Mouse (Mus musculus): Measurements from ENCODE around the gene Mbd4.
"Not testable (repeated sequence)": the region's sequence is repeated elsewhere in the genome, so short reads cannot be mapped to it uniquely, and the experiment has no call there.

Mbd4 gene

DNA sequence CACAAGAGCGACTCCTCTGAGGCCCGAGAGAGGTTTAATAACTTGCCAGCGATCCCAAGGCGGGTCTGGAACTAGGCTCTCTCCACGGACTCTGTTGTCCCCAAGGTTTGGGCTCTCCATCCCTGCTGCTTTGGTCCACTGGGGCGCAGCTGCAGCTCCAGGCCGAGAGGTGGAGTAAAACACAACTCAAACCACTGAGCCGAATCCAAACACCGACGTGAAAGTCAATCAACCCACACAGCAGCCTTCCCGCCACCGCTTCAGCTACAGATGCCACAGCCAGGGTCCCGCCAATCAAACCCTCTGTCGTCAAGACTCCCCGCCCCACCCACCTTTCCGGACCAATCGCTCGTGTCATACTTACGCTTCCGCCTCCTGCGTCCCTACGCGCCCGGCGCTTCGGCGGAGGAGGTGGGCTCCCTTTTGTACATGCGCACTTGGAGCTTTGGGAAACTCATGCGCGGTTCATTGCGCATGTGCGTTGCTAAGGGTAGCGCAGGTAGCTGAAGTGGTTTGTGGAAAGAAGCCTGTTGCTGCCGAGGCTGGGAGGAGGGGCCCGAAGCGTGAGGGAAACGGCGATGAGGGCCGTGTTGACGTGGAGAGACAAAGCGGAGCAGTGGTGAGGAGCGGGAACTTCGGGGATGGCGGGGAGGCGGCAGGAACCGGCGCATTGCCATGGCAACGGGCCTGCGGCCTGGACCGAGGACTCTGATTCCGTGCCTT is at the start of gene Mbd4, which contains the start of gene Ift122:
TSS of gene Mbd4 (minus strand) at position 281 of the 723 bp plus-strand sequence.
TSS of gene Ift122 (plus strand) at position 380 of the 723 bp plus-strand sequence.
- peak; percentile 97 to 99 for DNase-seq

DNA sequence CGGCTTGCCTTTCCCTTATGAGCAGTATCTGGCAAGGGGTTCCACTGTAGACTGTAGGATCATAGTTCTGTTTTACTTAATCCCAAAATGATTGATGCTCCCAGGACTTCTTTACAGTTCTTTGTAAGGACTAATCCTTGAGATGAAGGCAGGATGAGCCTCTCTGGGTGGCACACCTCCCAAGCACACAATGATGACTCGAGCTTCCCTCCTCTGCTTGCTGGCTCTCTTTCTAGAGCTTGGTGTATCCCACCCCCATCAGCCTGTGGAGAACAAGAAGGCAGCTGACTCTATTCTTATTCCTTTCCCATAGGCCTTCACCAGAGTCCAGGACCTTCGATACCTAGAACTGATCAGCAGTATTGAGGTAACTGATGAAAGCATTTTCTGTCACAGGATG is 49.4 kb upstream of the Mbd4 start:
- DNase-seq: no peak

DNA sequence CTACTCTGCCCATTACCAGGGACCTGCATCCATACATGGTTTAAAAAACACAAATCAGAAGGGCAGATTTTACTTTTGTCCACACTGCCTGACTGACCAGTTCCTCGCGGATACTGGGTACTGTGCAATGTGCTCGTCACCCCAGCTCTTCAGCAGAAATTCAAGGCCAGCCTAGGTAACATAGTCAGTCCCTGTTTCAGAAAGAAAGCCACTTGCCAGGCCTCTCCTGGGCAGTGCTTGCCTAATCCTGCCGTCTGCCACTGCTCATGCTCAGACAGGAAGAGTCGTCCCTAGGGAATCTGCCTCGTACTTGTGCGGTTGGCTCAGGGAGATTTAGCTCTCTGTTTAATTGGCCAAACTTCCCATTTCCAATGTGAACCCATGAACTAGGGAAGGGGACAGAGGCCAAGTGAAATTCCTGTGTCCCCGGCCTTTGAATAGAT is 48.3 kb upstream of the Mbd4 start:
- no peak for DNase-seq

DNA sequence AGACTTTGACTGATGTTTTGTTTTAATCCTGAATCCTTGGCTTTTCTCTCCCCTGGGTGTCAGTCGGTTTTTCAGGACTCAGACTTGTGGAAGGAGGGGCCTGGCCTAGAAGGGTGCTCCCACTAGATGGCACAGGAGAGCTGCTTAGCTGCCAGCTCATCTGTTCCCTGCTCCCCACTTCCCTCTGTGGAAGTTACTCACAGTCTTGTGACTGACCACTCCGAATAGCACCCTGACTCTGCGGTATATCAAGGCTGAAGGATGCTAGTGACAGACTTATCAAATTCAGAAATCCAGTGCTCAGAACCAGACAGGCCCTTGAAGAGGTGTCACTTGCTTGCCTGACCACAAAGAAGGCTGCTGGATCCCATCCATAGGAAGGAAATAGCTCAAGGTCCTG is 47.9 kb upstream of the Mbd4 start:
- DNase-seq: peak; percentile 65 to 70

DNA sequence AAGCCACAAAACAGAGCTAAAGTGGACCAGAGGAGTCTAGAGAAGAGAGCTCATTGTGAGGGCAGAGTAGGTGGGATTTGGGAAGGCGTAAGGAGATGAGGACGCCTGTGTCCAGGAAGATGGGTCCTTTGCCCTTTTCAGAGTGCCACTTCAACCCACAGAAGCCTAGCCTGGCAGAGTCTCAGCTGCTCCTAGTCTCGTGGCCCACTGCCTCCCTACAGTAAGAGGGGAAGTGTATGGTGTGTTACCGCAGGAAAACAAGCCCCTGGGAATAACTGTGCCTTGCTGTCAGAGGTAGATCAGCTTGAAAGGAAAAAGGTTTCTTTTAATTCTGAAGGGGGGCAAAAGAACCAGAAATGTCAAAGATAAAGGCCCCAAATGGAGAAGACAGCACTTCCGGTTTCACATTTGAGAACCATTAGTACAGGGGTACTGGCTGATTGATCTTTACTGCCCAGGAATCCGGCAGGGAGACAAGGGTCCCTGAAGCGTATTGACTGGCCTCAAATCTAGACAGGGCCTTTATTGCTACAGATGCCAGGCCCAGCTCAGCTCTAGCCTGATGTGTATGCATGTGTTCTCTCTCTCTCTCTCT is 44.9 kb upstream of the Mbd4 start:
- DNase-seq: no peak

DNA sequence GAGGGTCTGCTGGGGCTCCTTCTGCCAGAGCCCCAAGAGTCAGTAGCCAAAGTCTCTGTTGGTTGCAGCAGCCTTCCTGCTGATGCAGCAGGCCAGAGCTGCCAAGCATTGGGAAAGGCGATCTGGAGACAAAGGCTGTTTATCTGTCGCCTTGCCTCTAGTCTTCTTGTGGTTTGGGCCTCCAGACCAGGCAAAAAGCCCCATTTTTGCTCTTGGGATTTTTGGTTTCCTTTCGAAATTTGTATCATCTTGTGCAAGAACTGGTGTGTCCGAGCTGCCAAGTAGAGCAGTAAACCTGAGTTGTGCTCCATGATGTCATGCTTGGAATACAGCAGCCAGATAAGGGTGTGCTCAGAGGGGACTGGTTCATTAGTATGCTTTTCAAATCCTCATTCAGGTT is 43.9 kb upstream of the Mbd4 start:
- no peak for DNase-seq

DNA sequence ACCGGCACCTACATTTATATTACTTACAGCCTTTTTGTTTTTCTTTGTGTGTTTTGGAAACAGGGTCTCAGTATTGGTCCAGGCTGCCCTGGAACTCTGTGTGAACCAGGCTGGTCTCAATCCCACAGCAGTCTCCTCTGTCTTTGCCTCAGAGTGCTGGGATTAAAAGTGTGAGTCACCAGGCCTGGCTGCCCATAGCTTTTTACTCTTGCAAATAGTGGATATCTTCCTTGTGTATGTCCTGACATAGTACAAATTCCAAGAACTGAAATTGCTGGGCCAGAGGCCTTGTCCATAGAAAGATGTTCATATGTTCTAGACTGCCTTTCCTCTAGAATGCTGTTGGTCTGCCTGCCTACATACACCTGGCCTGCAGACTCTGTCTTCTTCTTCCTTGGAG is 43.2 kb upstream of the Mbd4 start:
- no peak for DNase-seq

DNA sequence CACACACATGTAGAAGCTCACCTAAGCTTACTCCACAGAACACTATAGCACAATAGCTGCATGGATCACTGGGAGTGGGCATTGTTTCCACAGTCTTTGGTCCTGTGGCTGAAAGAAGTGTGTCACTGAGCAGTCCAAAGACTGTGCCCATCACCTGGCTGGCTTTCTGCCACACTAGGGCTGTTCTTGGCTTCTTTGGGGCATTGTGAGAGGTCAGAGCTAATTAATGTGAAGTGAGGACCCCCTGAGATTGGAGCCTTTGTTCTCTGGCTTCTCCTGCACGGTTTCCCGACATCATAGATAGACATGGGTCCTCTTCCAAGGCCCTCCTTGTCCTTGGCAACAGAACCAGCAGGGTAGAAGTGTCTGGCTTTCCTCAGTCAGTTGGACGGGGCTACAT is 39.2 kb upstream of the Mbd4 start:
- no peak for DNase-seq

DNA sequence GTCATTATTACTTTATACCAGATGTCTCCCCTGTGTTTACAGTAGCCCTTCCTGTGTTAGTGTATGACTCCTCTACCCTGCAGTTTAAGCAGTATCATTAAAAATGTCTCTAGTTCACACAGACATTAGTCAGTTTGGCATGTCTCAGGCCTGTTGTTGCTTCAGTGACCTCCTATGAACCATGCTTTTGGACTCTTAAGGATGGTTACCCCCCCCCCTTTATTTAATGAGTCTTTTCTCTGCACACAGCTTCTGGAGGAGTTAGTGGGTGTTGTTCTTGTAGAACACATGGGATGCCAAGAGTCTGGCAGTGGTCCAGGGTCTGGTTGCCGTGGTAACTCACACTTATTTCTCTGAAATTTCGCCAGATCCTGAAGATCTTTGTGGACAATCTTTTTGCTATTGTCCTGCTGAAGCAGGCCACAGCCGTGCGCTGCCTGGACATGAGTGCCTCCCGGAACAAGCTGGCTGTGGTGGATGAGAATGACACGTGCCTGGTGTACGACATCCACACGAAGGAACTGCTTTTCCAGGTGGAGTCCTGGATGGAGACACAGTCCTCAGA is 38.4 kb upstream of the Mbd4 start:
- DNase-seq: no peak

DNA sequence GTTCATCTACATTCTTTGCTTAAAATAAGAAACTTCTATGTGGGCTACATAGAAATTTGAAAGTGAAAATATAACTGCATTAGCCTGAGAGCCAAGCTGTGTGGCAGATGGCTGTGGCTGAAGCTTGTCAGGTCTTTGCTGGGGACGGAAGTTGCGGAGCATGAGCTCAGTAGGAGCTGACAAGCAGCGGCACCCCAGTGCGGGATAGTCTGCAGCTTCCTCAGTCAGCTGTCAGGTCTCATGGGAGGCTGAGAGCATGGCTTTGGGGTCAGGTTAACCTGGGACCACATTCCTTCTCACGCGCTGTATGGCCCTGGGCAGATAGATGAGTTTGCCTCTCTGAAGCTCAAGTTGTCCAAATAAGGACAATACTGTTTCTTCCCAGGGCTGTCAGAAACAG is 37.9 kb upstream of the Mbd4 start:
- DNase-seq: no peak

DNA sequence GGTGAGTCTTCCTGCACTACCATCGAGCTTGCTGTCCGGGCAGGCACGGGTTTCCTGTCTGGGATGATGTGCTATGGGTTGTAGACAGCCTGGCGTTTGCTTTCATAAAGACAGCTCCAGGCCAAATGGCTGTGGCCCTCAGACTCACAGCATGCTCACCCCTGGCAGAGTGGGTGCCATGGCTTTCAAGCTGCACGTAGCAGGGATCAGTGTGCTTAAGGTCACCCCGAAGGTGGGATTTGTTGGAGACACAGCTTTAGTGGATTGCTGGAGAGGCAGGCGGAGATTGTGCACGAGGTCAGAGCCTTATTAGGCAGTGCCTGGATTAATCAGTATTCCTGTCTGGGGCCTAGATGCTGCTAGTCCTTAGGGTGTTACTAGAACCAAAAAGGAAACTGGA is 37.4 kb upstream of the Mbd4 start:
- DNase-seq: no peak

DNA sequence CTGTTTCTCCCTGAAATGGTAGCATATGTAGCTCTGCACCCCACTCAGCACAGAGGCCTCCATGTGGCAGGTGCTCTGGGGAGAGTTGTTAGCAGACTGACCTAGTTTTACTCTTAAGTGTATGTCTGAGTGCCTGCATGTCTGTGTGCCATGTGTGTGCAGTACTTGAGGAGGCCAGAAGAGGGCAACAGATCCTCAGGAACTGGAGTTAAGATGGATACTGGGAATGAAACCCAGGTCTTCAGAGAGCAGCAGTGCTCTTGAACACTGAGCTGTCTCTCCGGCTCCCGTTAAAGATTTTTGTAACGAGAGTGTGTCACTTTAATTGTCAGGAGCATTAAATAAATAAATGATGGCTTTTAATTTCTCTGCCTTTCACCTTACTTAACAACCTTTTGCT is 35.1 kb upstream of the Mbd4 start:
- DNase-seq: peak; percentile 44 to 51

DNA sequence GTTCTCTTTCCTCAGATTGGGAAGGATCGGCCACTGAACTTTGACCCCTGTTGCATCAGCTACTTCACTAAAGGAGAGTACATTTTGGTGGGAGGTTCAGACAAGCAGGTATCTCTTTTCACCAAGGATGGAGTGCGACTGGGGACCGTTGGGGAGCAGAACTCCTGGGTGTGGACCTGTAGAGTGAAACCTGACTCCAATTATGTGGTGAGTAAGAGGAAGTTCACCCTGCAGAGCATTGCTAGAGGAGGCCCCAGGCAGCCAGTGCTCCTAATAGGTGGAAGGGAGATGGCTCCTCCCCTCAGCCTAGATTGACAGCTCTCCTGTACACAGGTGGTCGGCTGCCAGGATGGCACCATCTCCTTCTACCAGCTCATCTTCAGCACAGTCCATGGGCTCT is 33.7 kb upstream of the Mbd4 start:
- DNase-seq: peak; percentile 18 to 44

DNA sequence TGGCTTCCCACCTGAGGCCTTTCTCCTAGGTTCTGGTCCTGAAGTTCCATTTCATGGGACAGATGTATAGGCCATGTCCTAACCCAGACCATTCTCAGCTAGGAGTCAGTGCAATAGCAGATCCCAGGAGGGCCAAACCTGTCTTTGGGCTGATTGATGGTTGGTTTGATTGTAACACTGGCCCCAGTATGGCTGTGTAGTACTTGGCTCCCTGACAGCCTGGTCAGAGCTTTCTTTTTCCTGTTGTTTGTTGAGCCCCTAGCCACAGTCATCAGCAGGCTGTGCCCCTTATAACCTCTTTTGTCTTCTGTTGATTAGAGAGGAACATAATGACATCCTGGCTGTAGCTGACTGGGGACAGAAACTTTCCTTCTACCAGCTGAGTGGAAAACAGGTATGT is 30.8 kb upstream of the Mbd4 start:
- no peak for DNase-seq

DNA sequence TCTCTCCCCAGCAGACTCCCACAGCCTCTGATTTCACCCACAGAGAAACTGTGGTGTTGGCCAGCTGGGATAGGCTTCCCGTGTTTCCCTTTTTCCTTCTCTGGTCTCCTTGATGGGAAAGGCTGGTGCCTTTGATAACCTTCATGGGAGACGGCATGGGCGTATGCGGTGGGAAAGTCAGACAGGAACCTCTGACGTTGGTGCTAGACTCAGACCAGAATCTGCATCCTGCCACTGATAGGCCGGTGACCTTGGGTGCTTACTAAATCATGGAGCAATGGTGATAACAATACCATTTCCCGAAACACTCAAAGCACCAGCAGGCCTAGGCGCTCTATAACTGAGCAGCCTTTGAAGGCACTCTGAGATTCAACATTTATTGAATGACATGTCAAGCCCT is 27.6 kb upstream of the Mbd4 start:
- no peak for DNase-seq

DNA sequence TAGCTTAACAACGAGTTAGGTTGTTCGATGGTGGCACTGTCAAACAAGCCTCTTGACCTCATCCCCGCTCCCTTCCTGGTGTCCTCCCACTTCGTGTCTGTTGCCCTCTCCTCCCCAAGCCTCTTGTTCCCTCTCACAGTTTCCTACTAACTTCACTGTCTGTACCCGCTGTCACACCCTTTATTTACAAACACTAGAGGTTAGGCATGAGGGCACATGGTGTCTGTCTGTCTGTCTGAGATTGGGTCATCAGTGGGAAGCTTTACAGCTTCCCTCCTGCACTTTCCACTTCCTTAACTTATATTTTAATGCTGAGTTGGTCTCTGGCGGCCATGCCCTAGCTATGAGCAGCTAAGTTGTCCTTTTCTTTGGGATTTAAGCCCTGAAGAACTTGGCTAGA is 26.6 kb upstream of the Mbd4 start:
- DNase-seq: no peak

DNA sequence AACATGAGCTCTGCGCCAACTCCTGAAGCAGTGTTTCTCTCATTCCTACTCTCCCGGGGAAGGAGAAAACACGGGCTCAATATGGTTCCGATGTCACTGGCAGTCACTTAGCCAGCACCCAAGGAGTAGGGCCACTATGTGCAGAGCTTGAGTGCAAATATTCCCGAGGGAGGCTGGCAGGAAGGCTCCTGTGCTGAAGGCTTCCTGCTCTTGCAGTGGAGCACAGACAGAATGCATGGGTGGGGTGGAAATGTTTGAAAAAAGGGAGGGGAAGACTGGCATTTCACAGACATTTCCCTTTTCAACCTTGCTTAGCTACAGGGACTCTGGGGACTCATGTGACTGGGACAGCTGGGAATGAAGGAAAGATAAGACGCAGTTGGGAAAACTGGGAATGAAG is 25.5 kb upstream of the Mbd4 start:
- no peak for DNase-seq

DNA sequence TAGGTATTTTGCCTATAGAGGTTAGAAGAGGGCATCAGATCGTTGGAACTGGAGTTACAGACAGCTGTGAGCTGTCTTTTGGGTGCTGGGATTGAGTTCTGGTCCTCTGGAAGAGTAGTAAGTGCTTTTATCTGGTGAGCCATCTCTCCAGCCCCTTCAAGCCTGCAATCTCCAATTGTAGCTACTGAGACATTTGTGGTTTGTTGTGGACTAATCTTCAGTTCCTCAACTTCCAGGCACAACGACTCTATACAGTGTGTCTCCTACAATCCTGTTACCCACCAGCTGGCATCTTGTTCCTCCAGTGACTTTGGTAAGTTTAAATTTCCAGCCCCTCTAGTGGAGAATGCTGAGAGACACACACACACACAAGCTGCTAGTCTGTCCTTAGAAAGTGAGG is 24.1 kb upstream of the Mbd4 start:
- no peak for DNase-seq

DNA sequence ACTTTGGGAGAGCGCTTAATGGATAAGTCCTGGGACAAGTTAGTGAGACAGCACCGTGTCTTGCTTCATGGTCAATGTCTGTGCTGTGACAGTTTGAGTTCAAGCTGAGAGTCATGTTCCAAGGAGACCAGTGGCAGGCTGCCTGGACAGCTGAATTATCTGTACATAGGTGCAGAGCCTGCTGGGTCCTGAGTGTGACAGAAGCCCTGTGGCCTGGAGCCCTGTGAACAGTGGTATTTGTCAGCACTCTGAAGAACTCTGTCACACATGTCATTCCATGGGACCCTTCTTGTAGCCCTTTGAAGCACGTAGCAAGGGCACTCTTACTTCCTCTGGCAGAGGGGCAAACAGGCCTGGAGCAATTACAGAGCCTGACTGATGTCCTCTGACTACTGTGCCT is 18.1 kb upstream of the Mbd4 start:
- not testable (repeated sequence) for DNase-seq

DNA sequence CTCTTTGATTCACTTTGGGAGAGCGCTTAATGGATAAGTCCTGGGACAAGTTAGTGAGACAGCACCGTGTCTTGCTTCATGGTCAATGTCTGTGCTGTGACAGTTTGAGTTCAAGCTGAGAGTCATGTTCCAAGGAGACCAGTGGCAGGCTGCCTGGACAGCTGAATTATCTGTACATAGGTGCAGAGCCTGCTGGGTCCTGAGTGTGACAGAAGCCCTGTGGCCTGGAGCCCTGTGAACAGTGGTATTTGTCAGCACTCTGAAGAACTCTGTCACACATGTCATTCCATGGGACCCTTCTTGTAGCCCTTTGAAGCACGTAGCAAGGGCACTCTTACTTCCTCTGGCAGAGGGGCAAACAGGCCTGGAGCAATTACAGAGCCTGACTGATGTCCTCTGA is 14.0 kb upstream of the Mbd4 start:
- not testable (repeated sequence) for DNase-seq

DNA sequence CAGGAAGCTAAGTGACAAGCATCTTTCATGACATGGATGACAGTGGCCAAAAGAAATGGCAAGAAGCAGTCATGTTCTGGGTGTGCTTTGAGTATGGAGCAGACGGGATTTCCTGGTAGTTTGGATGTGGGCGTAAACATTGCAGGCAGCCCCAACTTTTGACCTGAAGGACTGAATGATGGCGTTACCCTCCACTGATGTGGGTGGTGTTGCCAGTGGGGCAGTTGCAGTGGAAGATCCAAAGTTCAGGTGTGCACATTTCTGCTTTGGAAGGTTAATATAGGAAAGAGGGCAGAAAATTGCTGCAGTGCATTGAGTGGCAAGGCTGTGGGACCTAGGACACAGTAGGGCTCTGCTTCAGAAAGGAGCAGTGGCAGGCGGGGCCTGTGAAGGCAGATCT is 12.1 kb upstream of the Mbd4 start:
- DNase-seq: no peak

DNA sequence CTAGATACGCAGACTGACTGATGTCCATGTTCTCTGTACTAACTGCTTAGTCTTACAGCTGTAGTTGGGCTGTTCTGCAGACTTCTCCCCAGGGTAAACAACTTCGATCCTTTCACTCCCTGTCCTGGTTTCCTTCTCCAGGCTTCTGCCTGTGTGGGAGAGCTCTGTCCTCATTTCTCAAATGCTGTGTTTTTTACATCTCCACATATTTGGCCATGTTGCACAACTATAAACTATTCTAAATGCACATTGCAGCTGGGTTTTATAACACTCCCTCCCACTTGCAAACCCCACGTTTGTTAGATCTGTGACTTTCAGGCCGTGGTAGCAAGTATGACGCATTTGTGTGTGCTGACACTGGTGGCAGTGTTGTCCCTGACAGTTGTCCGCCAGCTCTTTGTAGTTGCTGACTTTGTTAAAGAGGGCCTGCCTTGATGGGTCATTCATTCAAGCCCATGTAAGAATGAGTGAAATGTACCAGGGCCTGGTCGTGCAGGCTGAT is 10.2 kb upstream of the Mbd4 start:
- DNase-seq: no peak

DNA sequence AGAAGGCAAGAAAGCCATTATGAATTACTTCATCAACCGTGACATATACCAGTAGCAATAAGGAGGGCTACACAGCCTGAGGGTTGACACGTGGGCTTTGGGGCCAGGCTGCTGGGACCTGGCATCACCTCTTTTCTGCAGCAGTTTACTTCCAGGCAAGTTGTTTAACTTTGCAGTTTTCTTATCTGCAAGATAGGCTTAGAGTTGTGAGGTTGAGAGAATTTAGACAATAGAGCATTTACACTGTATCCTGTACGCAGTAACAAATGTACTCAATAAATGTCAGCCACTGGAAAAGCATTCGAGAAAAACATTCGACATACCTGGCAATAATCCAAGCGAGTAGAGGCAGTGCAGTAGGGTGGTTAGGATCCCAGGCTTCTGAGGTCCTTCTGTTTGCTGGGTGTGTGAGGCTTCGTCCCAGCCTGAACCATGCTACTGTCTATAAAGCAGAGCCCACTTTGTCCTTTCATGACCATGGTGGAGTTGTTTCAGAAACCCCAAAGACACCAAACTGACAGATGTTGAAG is 6.9 kb upstream of the Mbd4 start:
- no peak for DNase-seq

DNA sequence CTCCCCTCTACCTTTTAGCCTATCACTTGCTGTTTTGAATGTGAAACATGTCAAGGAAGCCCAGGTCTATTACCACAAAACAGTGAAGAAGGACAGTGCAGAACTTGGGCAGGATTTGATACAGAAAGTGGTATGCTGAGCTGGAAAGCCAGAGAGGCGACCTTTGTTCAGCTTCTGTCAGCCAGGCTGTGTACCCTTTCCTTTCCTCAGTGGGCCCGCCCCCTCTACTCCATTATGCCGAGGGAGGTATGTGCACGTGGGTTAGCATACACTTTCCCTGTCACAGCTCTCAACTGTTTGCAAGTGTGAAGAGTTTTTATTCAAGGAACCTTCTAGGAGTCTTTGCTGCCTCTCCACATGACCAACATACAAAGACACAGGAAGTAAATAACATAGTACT is 6.1 kb upstream of the Mbd4 start:
- no peak for DNase-seq

All from thymus, postnatal 36 days (tissue).